Mouse (Mus musculus): ENCODE measurements around the gene Lmna.

The Lmna gene

DNA sequence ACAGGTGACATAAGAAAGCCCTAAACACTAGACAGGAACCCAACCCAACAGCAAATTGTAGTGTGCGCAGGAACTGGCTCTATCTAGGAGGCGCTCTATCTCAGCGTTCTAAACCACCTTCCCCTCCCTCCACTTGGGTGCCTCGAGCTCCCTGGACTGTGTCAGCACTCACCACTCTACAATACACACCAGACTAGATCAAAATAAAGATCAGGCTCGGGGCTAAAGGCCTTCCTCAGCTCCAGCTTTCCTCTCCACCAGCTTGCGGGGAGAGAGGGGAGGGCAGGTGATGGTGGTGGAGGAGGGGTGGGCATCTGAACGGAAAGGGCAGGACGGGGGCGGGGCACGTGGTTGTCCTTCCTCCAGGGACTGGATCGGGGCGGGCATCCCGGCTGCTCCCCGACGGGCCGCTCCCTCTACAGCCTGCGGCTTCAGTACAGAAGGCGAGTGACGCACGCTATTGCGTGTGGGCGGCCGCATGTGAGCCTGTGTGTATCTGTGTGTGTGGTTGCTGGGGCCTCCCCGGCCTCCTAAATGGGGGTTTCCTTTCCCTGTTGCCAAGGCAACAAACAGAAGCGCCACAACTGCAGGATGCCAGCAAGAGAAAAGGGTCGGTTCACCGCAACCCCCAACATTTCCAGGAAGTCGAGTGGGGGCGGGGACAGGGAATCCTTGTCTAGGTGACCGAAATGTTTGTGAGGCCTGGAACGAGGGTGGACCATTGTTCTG lies at the start of gene Lmna:
Gene Lmna, minus strand, starts transcription at position 265 of the 729 bp plus-strand sequence.
- peak; percentile 95 to 97 for DNase-seq (ENCODE audit: low spot score in 2 of 2)

DNA sequence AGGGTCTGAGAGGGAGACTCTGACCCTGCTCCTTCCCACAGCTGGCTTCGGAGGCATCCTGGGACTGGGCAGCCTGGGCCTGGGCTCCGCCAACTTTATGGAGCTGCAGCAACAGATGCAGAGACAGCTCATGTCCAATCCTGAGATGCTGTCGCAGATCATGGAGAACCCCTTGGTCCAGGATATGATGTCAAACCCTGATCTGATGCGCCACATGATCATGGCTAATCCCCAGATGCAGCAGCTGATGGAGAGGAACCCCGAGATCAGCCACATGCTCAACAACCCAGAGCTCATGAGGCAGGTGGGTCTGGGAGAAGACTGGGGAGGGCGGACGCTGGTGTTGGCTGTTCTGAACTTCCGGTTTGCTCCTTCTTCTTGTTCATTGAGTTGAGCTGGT lies 46.9 kb upstream of the Lmna start:
- DNase-seq (ENCODE audit: low spot score in 2 of 2): peak; percentile 22 to 27

DNA sequence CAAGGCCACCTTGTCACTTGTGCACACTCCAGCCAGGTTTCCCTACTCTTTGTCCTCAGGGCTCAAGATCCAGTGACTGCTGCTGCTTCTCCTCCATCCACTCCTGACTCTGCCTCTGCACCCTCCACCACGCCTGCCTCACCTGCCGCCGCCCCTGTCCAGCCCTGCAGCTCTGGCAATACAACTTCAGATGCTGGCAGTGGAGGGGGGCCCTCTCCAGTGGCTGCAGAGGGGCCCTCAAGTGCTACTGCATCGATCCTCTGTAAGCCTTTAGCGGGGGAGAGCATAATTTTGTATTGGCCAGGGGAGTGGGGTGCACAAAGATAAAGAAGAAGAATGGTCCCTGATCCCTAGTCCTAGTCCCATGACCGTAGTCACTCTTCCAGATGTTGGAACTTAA lies 46.0 kb upstream of the Lmna start:
- peak; percentile 24 to 35 for DNase-seq (ENCODE audit: low spot score in 2 of 2)

DNA sequence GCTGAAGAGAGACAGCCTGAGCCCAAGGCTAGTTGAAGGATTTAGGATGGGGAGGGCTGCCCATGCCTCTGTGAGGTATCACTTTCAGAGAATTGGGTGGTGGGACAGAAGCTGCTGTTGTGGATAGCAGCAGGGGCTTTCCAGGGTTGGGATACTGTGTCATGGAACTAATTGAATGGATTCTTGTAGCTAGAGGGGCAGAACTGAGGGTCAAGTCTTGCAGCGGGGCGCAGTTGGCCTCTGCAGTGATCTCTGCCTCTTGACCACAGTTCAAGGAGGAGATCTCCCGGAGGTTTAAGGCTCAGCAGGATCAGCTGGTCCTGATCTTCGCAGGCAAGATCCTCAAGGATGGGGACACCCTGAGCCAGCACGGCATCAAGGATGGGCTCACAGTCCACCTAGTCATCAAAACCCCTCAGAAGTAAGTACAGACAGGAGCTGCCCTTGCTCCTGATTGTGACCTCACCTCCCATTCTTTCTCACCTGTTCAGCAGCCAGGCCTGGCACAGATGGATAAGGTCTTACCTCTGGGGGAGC lies 45.4 kb upstream of the Lmna start:
- peak; percentile 21 to 25 for DNase-seq (ENCODE audit: low spot score in 2 of 2)

DNA sequence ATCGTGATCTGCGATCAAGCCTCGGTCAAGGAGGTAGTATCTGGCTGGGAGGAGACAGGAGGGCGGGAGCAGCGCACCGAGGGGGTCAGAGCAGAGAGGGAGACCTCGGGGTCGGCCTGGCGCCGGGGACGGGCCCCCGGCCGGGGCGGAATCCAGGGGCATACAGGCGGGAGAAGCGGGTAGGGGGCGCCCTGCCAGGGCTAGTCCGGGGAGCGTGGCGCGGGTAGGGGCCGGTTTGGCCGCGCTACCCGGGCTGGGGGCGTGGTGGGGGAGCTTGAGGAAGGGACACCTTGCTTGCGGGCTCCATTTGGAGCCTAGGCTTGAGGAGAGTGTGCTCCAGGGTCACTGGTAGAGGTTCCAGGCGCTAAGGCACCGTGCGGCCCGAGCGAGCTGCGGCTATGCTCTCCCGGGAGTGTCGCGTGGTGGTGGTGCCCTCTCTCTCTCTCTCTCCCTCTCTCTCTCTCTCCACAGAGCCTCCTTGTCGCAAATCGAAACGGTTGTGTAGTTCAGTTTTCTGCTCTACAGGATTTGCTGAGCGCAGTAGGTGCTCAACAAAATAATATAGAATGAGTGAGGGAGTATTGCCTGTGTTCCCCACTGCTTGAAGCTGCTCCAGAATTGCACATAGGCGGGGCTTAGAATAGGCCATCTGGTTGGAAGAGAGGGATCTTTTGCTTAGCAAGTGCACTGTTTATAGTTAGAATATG lies 44.3 kb upstream of the Lmna start:
- peak; percentile 64 to 67 for DNase-seq (ENCODE audit: low spot score in 2 of 2)

DNA sequence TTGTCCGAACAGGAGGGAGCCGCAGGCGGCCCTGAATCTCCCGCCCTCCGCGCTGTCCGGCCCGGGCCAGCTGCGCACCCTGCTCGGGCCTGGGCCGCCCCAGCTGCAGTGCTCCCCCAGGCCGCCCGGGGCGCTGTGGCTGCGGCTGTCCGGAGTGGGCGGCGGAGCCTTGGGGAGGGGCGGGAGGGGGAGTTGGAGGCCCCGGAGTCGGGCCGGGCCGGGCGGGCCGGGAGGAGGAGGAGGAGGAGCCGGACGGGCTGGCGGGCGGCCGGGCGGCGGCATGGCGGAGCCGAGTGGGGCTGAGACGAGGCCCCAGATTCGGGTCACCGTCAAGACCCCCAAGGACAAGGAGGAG lies 43.7 kb upstream of the Lmna start, which contains the start of gene Ubqln4:
Gene Ubqln4, plus strand, starts transcription at position 234 of the 355 bp plus-strand sequence.
- DNase-seq (ENCODE audit: low spot score in 2 of 2): peak; percentile 90

DNA sequence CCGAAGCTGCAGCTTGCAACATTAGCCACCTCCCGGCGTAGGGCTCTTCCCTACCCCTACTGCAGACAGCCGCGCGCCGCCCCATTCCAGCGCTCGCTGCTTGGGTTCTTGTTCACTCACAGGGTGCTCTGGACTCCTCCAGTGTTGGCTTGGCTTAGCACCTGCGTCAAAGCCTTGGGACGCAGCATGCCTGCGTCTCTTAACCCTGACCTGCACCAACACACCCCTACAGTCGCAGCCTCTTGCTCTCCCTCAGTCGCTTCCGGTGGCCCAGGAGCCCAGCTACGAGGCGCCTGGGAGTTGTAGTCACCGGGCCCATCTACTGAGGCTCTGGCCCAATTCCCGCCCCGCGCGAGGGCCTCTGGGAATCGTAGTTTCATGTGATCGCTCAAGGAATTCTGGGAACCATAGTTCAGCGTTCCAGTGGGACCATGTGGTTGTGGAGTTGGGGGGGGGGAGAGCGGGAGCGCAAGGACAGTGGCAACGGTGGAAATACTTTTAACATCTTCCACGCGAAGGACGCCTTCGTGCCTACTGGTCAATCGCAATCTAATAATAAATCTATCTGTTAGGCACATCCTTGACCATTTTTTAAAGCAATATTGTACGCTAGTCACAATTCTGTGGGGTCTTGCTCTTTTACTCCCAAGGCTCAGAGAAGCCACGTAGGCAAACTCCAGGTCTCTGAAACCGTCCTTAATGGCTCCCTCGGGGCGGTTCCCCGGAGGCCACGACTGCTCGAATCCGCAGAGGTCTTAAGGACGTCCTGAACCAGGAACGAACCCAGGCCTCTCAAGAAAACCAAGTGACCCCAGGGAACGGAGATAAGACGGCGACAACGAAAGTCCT lies 43.1 kb upstream of the Lmna start, which contains the start of gene Lamtor2:
Gene Lamtor2, minus strand, starts transcription at position 399 of the 849 bp plus-strand sequence.
- peak; percentile 99 for DNase-seq (ENCODE audit: low spot score in 2 of 2)

DNA sequence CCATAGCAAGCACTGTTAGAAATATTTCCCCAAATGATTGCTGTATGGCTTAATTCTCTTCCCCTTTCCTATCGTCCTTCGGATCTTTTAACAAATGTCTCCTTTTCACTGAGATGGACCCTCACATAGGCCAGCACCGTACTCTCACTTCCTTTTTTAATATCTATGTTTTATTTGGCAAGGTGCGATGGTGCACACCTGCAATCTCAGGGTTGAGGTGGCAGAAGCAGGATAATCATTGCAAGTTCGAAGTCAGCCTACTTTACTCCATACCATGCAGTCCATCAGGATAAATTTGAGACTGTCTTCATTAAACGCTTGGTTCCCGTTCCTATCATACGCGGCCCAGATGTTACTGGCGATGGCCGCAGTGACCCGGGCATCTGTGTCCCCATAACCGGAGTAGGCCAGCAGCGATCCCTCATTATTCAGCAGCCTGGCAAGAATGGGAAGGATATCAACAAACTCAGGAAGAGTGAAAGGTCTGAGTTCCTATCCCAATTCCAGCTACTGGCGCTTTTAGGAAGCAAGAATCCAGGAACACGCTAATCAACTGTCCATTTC lies 42.4 kb upstream of the Lmna start:
- DNase-seq (ENCODE audit: low spot score in 2 of 2): peak in 1 of 2 experiments; percentile 50

DNA sequence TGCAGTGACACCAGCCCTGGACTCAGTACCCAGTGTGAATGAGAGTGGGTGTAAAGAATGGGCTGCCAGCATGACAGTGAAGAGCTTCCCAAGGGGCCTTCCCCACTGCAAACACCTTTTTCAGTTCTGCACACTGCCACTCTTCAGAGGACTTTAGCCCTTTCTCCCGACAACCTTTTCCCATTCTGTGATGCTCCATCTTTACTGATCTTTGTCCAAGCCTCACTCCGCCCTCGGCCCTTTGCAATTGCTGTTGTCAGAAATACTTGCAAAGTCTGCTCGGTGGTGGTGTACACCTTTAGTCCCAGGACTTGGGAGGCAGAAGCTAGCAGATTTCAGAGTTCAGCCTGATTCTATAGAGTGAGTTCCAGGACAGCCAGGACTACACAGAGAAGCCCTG lies 41.8 kb upstream of the Lmna start:
- peak in 1 of 2 experiments; percentile 26 for DNase-seq (ENCODE audit: low spot score in 2 of 2)

DNA sequence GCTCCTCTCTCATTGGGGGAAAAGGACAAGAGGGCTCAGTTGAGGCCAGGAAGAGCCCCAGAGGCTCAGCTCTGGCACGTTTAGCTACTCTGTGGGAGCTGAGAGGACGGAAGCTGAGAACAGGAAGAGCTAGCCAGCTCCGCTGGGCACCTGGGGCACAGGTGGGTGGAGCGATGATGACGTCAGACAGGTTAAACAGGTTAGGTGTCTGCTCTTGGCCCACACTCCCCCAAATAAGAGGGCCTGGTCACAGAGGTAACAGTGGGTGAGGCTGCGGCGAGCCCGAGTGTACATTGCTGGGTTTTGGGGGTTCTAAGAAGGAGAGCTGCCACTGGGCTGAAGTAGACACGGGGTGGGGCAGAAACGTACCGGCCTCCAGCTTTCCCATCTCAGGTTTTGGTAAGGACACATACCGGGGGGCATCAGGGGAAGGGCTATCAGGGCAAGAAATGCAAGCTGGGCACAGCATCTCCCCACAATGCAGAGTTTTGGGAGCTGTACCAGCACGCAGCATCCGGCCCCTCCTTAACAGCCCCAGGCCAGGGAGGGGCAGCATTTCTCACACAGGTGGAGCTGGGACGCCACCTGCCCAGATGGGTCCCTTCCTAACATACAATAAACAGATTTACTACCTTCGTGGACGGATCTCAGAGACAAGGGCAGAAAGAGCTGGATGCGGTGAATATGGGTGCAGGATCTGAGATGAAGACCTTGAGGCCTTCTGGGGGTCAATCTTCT lies 38.6 kb upstream of the Lmna start, which contains the start of gene Rab25:
Gene Rab25, minus strand, starts transcription at position 121 of the 738 bp plus-strand sequence.
- no peak for DNase-seq (ENCODE audit: low spot score in 2 of 2)

DNA sequence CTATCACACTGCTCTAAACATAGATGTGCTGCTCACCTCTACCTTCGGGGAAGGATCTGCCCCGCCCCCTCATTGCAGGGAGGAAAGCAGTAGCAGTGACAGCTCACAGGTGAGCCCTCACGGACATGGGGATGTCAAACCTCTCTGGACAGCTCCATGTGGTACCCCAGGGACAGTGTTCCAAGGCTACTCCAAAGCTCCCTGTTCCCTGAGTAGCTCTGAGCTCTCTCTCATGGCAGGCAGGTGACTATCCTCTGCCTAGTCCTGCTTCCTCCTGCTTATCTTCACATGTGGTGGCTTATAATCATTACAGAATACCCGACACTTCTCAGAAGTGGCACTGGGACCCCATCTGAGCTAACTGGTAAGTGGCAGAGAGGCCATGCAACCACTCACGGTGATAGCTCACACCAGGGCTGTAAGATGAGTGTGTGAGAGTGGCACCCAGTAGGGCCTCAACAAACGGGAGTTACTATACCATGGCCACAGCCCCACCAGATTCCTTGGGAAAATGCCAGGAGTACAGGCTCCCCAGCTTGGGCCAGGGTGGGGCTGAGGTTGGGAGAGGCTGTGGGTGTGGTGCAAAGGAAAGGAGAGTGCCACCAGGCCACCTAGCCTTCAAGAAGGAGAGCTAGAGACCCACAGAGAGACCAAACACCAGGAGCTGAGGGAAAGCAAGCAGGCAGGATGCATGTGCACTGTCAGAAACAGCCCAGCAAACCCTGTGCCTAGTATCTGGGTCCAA lies 37.1 kb upstream of the Lmna start:
- no peak for DNase-seq (ENCODE audit: low spot score in 2 of 2)

DNA sequence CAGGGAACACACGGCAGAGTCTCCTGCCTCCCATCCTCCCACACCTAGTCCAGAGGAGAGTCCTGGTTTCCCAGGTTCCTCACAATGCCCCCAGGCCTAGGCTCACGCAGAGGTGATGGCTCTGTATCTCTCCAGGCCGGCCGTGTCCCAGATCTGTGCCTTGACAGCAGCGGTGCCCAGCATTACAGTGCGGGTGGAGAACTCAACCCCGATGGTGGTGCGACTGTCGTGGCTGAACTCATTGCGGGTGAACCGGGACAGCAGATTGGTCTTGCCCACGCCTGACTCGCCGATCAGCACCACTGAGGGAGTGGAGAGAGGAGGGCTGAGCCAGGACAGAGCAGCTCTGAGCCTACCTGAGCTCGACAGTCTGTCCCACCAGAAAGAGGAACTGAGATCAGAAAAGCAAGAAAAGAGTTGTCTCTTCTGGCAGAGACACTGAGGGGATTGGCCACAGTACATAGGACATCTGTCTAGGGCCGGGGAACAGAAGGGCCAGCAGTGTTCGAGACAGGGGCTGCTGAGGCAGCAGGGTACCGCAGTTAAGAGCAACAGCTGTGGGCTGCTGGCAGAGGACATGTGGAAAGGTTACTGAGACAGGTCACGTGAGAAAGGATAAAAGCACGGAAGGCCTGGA lies 35.3 kb upstream of the Lmna start:
- DNase-seq (ENCODE audit: low spot score in 2 of 2): no peak

DNA sequence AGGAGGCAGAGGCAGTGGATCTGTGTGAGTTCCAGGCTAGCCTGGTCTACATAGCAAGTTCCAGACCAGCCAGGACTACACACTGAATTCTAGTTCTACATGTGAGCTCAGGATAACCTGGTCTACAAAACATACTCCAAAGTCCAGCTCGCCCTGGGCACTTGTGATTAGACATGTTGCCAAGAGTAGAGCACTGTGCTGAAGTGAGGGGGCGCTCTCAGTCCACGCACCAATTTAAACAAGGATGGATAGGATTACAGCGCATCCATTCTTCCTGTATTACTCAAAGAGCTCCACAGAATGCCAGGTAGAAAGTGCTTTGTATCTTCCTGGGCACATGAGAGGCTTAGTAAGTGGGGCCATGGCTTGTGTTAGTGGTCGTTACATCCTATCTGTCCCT lies 34.8 kb upstream of the Lmna start:
- DNase-seq (ENCODE audit: low spot score in 2 of 2): no peak

DNA sequence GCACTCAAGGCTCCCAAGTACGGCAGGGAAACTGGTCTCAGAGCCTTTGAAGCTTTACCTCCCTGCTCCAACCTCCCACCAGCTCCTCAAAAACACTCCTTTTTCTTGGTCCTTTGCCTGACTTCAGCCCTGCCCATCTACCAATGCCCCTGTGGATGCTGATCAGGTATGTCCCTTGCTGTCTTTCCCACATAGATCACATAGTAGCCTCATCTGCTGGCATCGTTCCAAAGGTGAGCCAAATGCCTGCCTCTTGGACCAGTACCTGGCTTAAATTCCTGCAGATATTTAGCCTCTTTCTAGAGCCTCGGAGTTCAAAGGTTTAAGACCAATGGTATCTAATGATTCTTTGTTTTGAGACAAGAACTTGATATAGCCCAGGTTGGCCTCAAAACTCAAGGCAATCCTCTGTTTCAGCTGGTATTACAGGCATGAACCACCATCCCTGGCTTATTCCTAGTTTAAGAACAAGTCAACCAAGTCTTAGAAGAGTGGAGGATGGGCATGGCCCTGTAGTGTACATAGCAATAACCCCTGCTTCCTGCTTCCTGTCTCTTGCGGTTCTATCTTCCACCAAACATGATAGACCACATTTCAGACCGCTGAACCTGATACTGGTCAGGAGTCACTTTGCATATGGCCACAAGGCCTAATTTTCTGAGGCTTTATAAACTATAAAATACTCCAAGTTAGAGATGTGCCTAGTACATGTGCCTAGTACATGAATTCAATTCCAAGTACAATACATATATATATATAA lies 34.1 kb upstream of the Lmna start:
- no peak for DNase-seq (ENCODE audit: low spot score in 2 of 2)

DNA sequence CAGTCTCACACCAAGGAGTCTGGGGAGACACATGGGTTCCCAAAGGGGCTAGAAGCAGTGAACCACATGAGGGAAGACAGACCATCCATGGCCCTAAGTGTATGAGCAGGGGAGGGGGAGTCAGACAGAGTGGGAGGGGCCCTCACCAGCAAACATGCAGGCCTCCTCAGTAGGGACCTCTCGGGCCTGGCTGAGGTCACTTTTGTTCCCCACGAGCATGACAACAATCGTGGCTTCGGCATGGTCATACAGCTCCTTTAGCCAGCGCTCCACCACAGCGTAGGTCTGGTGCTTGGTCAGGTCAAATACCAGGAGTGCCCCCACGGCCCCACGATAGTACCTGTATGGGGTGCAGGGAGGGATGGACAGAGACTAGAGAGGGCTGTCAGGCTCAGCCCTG lies 33.4 kb upstream of the Lmna start:
- no peak for DNase-seq (ENCODE audit: low spot score in 2 of 2)

DNA sequence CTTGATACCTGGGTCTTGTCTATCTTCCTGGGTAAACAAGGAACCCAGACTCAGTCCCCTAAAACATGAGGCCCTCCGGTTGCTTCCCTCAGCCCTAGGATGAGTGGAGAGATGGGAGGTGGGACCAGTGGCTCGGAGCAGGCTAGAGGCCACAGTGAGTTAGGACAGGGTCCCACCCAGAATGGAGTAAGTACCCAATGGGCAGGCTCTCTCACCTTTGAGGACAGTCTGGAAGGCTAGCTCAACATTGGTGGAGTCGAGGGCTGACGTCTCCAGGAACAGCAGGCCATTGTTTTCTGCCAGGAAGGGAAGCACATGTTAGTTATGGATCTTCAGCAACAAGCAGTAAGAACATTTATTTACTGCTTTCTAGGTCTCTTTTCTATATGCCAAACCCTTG lies 32.7 kb upstream of the Lmna start:
- no peak for DNase-seq (ENCODE audit: low spot score in 2 of 2)

DNA sequence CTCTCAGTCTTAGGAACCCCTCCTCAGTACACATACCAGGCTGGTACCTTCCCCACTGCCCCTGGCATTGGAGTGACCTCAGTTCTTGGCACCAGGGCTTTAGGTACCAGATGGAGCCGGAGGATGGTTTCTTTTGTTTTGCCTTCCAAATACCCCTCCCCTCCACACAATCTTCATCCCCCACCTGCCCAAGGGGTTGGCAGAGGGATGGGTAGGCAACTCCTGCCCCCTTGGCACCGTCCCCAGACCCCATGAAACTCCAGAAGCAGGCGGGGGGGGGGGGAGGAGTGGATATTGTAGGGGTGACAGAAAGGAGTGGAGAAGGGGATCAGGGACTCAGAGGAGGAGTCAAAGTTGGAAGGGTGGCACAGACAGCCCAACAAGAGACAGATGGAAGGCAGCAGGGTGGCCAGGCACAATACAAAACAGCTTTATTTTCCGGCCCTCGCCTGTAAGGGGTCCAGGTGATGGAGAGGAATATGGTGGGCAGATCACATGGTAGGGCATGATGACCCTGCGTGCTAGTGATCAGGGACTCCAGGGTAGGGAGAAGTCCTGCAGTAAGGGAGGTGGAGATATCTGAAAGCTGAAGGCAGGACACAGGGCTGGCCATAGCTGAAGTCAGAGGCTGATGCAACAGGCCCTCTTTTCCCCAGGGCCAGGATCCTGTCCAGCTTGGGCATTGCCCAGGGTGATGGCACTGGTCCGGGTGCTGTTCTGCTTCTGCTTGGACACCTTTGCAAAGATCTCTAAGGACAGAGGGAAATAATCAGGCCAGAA lies 32.1 kb upstream of the Lmna start:
- no peak for DNase-seq (ENCODE audit: low spot score in 2 of 2)

DNA sequence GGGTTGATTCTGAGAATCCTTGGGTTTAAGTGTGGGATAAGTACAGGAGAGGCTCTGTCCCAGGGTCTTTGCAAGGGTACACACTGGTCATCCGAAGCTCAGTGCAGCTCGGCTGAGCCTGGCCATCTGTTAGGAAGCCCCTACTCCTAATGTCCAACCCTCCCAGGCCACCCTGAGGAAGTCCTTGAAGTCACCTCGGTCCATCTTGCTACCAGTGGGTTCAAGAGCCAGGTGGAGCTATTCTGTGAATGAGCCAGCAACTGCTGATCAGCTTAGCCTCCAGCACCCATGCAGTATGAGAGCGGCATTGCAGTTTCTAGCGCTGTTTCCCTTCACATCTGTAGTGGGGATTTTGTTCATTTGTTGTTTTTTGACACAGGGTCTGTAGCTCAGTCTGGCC lies 30.3 kb upstream of the Lmna start:
- DNase-seq (ENCODE audit: low spot score in 2 of 2): no peak

Measured in right cerebral cortex, postnatal 10 days (tissue).